Comparison of ENCODE assay signal across 3 mouse cellular contexts in the genomic region with DNA sequence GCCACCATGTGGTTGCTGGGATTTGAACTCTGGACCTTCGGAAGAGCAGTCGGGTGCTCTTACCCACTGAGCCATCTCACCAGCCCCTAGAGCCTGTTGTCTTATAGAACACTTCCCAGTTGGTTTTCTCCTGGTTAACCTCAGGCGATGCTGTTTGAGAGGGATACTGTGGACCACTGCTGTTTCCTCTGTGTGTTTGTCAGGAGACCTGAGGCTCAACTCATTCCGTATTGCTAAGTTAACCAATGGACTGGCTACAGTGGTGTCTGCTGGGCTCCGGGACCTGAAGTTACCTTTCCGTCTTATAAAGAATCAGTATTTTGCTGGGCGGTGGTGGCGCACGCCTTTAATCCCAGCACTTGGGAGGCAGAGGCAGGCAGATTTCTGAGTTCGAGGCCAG. TPM values are rescaled to one million over a fixed set of nuclear protein-coding genes. Genes with fewer than 3 reads are reported as not detected.
"Had no signal": no experiment of that assay in that cellular context is flagged by ENCODE, and none has a peak within 500 bp of the region (broad histone marks: within the 10 kb centered on the region; RNA-seq: fewer than 3 reads in every experiment).

No protein-coding gene starts in this region.

RNA-seq across cellular contexts. Expression of a gene that starts 17.3 kb away (rescaled TPM):
- polyA plus RNA-seq: limb, embryonic 11.5 days; liver, embryonic 13.5 days; neural tube, embryonic 11.5 days had no signal
